Mouse (Mus musculus): ENCODE data around the gene Ramp2.
A peak's percentile ranks its signal among the peaks of the same experiment; 100 is the strongest.

Gene Ramp2

DNA sequence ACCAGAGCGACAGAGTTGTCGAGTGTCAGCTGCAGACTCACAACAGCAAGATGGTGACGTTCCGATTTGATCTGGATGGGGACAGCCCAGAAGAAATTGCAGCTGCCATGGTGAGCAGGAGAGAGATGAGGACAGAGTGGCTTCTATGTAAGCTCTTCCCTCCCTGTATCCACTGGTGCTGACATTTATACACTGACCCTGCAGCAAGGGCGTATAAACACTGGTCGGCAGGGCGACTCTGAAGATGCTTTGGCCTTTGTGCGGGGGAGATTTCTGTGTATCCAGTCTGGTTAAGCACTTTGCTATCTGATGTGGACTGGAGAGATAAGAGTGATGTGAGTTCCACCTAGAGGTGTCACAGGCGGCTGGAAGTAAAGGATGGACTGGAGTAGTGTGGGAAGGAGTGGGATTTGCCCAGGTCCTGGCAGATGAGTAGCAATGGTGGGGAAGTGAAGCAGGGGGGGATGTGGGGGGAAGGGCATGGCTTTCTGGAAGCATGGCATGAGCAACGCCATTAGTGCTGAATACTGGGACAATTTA, 23.8 kb downstream of the Ramp2 start:
- no peak for DNase-seq (ENCODE audit: low spot score in 2 of 2)

DNA sequence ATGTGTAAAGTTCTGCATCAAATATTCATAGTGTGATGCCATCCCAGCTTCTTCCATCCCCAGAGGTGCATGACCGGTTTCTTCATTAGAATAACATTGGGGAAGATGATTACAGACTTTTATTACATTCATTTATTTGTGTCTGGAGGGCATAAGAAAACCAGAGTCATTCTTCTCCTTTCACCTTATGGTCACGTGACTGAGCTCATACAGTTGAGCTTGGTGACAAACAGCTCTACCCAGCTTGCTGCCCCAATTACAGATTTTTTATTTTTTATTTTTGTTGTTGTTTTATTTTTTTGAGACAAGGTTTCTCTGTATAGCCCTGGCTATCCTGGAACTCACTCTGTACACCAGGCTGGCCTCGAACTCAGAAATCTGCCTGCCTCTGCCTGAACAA, 26.6 kb downstream of the Ramp2 start:
- no peak for DNase-seq (ENCODE audit: low spot score in 2 of 2)

DNA sequence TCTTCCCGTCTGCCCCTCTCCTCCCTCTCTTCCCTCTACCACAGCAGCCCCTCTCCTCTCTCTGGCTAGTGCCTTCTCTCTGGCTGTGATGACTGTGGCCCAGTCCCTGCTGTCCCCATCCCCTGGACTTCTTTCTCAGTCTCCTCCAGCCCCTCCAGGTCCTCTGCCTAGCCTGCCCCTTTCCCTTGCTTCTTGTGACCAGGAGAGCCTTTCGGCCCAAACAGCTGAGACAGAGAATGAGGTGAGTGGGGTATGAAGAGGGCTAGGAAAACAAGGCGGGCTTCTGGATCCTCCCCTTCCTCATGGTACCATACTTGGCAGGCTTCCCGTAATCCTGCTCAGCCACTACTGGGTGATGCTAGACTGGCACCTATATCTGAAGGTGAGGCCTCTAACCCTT, 29.5 kb downstream of the Ramp2 start:
- DNase-seq (ENCODE audit: low spot score in 2 of 2), result no peak

DNA sequence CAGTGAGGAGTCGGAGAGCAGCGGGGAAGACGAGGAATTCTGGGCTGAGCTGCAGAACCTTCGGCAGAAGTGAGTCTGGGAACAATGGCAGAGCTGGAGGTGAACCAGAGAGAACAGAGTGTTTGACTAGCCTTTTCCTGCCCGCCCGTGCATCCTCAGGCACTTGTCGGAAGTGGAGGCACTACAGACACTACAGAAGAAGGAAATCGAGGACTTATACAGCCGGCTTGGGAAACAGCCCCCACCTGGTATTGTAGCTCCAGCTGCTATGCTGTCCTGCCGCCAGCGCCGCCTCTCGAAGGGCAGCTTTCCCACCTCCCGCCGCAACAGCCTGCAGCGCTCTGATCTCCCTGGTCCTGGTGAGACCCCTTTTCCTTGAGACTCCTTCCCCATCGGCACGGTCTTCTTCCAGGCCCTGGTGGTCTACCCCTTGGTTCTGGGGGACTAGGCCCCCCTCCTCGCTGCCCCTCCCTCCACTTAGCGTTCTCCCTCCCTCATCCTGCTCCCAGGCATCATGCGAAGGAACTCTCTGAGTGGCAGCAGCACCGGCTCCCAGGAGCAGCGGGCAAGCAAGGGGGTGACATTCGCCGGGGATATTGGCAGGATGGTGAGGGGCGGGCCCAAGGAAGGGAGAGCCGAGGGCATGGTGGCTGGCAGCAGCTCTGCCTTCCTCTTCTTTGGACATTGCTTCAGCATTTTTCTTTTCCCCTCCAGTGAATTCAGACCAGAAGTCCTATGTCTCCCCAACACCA, 30.7 kb downstream of the Ramp2 start:
- no peak for DNase-seq (ENCODE audit: low spot score in 2 of 2)

DNA sequence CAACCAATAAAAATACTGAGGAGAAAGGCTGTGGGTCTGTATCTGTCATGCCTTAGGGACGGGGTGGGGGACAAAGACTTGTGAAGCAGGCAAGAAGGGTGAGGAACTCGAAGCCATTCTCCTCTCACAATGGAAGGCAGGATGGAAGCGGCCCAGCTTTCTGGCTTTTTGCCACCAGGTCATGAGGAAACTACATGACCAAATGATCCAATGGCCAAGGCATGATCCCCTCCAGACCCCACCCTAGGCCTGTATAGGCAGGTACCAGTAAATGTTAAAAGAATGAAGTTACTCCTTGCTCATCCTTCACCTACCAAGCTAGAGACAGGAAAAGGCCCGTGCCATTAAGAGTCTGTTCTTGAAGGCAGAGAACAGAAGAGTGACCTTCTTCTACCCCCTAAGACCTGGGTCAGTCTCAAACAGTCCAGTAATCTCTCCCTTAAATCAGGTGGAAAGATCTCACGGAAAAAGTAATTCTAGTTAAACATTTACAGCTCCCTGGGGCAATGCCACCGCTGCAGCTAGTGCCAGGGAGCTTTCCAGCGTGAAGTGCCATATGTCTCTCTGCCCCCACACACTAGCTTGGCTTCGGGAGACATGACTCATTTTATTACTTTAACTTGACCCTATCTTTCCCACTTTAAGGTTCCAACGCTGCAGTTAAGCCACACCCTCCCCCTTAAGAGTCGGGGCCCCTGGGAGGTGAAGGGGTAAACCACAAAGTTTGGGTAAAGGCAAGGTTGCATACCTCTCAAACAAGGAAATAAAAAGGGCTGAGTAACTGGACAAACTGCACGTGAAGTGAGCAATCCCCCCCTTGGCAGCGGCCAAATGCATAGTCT, 31.8 kb downstream of the Ramp2 start:
- peak; percentile 64 to 66 for DNase-seq (ENCODE audit: low spot score in 2 of 2)

DNA sequence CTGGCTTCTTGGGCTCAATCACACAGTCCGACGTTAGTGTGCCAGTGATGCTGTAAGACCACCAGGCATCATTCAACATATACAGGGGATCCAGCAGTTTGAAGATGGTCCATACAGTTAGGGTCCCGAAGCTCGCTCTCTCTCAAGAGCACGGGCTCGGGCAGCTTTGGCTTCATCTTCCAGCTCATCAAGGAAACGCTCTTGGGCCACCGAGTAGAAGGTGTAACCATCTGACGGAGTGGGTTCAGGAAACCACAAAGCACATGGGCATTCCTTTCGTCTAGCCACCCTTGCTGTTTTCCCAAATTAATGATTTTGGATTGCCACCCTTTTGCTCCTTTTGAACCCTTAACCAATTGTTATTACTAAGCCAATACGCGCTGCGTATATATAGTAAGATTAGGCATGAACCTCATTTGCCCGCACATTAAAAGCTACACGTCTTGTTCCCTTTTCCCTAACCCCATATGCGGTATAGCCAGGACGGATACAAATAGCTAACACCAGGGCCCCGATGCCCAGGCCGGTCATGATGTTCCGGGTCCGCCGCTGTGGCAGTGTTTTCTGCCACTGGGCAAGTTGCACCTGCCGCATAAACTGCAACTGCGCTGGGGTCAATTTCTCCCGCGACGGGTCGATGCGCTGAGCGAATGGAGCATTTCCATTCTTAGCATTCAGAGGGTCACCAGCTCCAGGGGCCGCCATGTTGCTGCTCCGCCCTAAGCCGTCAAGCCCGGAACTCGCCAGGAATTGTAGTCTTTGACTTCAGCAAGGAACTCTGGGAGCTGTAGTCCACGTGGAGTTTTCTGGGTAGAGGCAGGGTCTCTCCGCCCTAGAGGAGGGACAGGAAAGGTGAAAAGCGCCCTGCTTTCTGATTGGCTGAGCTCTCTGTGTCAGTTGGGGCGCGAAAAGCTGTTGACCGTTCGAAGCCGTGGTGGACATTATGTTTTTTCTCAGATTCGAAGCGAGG, 32.7 kb downstream of the Ramp2 start, which contains the start of the genes Cntd1 and Coa3:
TSS of gene Cntd1 (plus strand) at position 790 of the 970 bp plus-strand sequence.
TSS of gene Coa3 (minus strand) at position 892 of the 970 bp plus-strand sequence.
- DNase-seq (ENCODE audit: low spot score in 2 of 2), result peak; percentile 77 to 85

DNA sequence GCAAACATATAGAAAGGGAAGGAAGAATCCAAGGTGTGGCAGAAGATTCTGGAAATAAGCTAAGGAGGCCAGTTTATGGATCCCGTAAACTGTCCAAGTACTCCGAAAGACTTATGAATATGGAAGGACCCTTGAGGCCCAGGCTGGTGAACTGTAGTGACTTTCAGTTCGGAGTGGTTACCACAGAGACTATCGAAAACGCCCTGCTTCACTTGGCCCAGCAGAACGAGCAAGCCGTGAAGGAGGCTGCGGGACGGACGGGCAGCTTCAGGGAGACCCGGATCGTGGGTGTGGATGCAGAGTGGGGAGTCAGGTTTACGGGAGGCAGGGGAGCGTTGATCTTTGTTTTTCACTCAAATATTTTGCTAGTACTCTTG, 33.4 kb downstream of the Ramp2 start:
- no peak for DNase-seq (ENCODE audit: low spot score in 2 of 2)

DNA sequence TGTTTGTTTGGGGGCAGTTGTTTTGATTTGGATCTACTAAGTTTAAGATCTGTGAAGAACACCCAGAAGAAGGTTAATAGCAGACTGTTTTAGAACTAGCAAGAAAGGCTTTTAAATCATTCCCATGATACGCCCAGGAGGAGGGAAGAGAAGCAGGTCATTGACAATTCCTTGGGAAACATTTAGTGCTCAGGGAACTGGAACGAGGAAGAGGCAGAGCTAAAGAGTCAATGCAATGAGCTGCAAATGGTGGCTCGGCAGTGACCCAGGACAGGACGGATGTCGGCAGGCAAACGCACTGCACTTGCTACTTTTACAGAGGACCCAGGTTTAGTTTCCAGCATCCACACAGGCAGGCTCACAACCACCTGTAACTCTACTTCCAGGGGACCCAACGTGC, 35.0 kb downstream of the Ramp2 start:
- DNase-seq (ENCODE audit: low spot score in 2 of 2), result no peak

DNA sequence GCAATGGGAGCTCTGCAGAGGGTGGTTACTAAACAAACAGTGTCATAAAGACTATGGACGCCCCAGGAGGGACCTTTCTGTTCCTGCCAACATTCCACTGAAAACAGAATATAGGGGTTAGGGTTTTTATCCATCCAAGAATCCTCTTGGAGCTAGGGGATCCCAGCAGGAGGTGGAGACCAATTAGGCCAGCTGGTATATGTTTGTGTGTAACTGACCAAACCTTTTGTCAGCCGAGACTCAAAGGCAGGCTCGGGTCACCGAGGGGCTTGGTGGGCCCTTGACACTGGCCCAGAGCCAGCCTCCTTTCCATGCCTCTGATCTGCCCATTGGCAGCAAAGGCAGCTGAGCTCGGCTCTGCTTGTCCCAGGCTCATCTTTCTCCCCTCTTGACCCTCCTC, 37.1 kb downstream of the Ramp2 start:
- no peak for DNase-seq (ENCODE audit: low spot score in 2 of 2)

DNA sequence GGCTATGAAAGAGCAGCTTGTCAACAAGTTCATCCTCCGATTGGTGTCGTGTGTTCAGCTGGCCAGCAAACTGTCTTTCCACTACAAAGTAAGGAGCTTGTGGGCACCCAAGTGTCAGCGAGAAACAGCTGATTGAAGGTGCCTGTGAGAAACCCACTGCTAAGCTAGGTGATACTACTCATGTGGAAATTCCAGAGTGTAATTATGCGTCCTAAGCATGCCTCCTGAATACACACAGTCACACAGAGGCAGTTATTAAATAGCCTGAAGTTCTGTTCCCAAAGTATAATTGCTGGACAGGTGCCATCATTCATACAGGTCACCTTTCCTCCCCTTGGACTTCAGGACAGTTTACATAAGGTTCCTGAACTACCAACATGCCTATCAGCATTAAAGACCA, 38.0 kb downstream of the Ramp2 start:
- no peak for DNase-seq (ENCODE audit: low spot score in 2 of 2)

DNA sequence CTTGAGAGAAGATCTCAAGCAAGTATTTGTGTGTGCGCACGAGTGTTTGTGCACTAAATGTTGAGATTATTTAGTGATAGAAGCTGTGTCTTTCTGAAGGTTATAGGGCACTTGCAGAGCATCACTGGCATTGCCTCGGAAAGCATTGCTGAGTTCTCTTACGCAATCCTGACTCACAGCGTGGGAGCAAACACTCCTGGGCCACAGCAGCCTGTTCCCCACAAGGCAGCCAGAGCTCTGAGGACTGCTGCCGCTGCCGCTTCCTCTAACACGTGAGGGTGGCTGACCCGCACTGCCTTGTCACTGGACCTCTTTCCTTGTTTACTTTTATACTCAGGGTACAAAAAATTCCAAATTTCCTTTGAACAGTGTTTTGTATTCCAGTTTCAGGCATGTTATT, 41.5 kb downstream of the Ramp2 start:
- peak; percentile 46 to 72 for DNase-seq (ENCODE audit: low spot score in 2 of 2)

DNA sequence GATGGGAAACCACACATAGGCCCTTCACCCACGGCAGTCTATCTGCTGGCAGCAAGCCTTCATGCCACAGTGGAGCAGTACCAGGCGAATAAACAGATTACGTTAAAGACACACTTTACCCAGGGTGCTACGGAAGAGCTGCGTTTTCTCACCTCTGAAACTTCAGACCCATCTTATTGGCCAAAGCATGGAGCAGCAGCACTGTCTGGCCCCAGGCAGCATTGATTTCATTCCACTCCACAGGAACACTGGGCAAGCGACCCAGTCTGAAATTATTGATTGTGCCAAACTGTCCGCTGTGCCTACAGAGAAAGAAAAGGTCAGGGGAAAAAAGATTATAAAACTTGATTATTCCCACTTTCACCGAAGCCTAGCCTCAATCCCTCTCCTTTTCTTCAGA, 45.4 kb downstream of the Ramp2 start:
- no peak for DNase-seq (ENCODE audit: low spot score in 2 of 2)

DNA sequence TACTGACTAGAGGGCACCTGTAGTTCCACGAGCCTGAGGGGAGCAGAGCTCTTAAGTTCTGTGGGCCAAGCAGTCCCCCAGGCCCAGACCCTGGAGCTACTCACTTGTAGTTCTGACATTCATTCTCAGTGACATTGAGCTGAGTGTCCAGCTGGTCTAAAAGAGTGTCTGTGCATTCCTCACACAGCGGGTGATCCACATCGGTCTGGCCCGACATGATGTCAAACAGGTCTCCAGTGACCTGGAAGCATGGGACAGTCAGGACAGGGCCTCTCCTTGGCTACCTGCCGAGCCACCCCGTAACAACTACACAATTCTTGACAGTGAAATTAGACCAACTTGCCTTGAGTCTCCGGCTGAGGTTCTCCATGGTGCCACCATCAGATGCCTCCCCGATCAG, 49.4 kb downstream of the Ramp2 start:
- DNase-seq (ENCODE audit: low spot score in 2 of 2), result no peak

DNA sequence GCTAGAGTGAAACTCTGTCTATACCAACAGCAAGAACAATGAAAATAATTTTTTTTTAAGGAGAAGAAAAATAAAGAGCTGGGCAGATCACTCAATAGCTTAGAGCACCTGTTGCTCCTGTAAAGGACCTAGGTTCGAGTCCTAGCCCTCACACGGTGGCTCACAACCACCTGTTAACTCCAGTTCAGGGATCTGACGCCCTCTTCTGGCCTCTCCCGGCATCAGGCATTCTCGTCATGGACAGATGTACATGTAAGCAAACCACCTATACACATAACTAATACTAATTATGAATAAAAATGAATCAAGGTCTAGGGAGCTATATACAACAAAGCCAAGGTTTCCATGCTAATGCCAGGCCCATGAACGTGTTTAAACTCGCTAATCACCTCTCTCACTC, 55.1 kb downstream of the Ramp2 start:
- DNase-seq (ENCODE audit: low spot score in 2 of 2), result no peak

DNA sequence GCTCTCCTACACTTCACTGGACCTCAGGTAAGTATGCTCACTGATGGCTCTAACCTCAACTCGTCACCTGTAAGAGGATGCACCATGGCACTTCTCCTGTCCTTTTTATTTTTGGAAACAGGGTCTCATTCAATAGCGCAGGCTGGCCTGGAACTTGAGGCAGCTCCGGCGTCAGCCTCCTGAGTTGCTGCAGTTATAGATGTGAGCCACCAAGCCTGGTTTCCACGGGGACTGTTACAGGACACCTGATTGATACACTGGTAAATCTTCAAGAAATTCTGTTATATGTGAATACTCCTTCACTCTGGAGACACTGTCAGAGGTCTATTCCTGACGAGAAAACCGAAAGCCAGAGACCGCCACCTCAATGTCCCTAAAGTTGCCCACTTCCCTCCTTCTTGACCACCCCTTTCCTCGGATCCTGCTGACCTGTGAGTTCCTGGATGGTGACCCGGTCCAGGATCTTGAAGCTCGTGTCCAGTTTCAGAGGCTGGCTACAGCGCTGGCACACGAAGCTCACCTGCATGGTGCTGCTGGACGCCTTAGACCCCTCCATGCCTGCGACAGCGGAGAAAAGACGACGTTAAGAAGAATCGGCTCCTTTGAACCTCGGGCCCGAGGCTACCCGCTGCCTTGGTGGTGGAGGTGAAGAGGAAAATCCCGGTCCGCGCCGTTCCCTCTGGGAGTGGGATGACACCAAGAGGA, 55.6 kb downstream of the Ramp2 start:
- no peak for DNase-seq (ENCODE audit: low spot score in 2 of 2)

DNA sequence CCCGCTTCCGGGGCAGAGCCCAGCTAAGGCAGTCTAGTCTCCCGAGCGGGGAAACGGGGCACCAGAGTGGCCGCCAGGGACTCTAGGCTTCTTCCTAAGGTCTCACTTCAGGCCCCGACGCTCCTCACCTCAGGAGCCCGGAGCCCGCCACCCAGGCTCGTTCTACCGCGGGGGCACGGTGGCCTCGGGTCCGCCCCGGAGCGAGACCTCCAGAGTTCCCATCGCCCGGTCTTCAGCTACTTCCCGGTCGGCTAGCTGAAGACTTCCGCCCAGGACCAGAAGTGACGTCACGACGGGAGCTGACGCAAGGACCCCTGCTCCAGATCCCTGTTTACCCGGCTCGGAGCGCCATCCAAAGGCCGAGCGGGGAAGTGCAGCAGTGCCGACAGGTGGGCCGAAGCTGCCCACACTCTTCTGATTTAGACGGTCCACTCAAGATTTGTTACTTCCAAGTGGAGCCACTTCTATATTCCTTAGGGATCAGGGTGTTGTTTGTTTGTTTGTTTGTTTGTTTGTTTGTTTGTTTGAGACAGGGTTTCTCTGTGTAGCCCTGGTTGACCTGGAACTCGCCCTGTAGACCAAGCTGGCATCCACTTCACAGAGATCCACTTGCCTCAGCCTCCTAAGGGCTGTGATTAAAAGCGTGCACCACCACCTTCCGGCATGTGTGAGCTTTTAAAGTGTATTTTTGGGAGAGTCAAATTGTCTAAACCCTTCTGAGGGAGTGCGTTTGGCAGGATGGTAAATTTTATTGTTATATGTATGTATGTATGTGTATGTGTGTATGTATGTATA, 56.4 kb downstream of the Ramp2 start, which contains the start of gene Becn1:
TSS of gene Becn1 (minus strand) at position 283 of the 795 bp plus-strand sequence.
- DNase-seq (ENCODE audit: low spot score in 2 of 2), result peak; percentile 93 to 96

DNA sequence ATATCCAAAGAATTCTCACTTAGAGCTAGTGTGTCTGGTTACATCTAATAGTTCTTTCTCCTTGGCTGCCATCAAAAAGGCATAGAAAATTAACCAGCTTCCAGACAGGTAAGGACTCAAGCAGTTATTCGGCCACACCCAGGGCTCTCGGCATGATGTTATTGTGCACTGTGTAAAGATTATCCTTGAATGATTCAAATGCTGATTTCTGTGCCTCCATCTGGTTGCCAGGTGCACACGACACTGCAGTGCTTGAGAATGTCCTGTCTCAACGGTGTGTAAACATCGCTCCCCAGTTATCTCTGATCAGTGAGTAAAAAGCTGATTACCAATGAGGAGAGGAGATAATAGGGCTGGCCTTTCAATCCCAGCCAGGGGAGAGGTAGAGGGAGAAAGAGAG, 61.9 kb downstream of the Ramp2 start:
- DNase-seq (ENCODE audit: low spot score in 2 of 2), result no peak

Measured in urinary bladder, postnatal 36 days (tissue).